Mouse (Mus musculus) CH12.LX (cell line): ENCODE data around the gene Cpt1a. TPM values are rescaled to one million over a fixed set of nuclear protein-coding genes. Genes with fewer than 3 reads are reported as not detected.

Experiments
- DNase-seq: peaks from one replicate; pipeline ENCODE4 v3.0.0-alpha.2; 2013; ENCODE audit errors: extremely low read depth
- H3K27ac ChIP-seq: 2 replicates; pipeline ENCODE4 v1.5.1; 2012; ENCODE audit warnings: low read depth, mild to moderate bottlenecking, control low read depth, moderate library complexity; ENCODE audit not compliant: insufficient read depth
- H3K27me3 ChIP-seq: replicated peaks from 2 replicates; pipeline ENCODE3; 2012; ENCODE audit warnings: inconsistent platforms
- H3K36me3 ChIP-seq, 2 experiments: replicated peaks in 1 of 2; 2 replicates each; pipeline versions ENCODE3 to v1.6.1; 2012; ENCODE audit warnings: inconsistent platforms in 1 of 2, low read length in 1 of 2, mild to moderate bottlenecking in 1 of 2, mixed read lengths in 1 of 2, moderate library complexity in 1 of 2; ENCODE audit not compliant: control insufficient read depth in 1 of 2, insufficient read depth in 1 of 2
- H3K4me1 ChIP-seq, 2 experiments: 2 replicates each; pipeline ENCODE4 v1.6.1; 2012; ENCODE audit warnings: inconsistent platforms in 1 of 2, moderate library complexity in 1 of 2; ENCODE audit not compliant: insufficient read depth in 2 of 2, control insufficient read depth in 1 of 2
- H3K4me2 ChIP-seq: 2 replicates; pipeline ENCODE4 v1.6.1; 2012; ENCODE audit warnings: low read depth, mild to moderate bottlenecking, control low read depth; ENCODE audit not compliant: poor library complexity, insufficient read depth, severe bottlenecking
- H3K4me3 ChIP-seq, 3 experiments: fragments of 150-350 bp in 1 of 3; sonication (generic) in 1 of 3; replicated peaks in 1 of 3; 2 replicates each; pipeline versions ENCODE3 to v1.5.1; 2011 to 2012; ENCODE audit warnings: low read depth in 2 of 3, low read length in 2 of 3, mild to moderate bottlenecking in 2 of 3, moderate library complexity in 2 of 3, control low read depth in 1 of 3, improper control_type of control experiment in 1 of 3, inconsistent platforms in 1 of 3, mixed read lengths in 1 of 3; ENCODE audit not compliant: poor library complexity in 1 of 3
- H3K79me2 ChIP-seq: replicated peaks from 2 replicates; pipeline ENCODE4 v1.6.1; 2012; ENCODE audit warnings: mild to moderate bottlenecking, moderate library complexity; ENCODE audit not compliant: control insufficient read depth, poor library complexity, insufficient read depth, severe bottlenecking; ENCODE audit errors: extremely low read depth
- H3K9ac ChIP-seq: 2 replicates; pipeline ENCODE4 v1.6.1; 2012; ENCODE audit warnings: low read depth, mild to moderate bottlenecking, control low read depth, moderate library complexity; ENCODE audit not compliant: insufficient read depth
- H3K9me3 ChIP-seq: replicated peaks from 2 replicates; pipeline ENCODE3; 2012; ENCODE audit warnings: low read length, inconsistent platforms, mixed read lengths
- BHLHE40 ChIP-seq: IDR thresholded peaks from 2 replicates; pipeline ENCODE4 v1.6.1; 2011; ENCODE audit warnings: mild to moderate bottlenecking, low read depth, low read length, improper control_type of control experiment
- CHD1 ChIP-seq: IDR thresholded peaks from 2 replicates; pipeline ENCODE4 v1.6.1; 2012; ENCODE audit warnings: low read depth, low read length, improper control_type of control experiment, inconsistent platforms
- ELF1 ChIP-seq: IDR thresholded peaks from 2 replicates; pipeline ENCODE4 v1.6.1; 2014; ENCODE audit warnings: low read depth, mild to moderate bottlenecking, inconsistent platforms, low read length, improper control_type of control experiment
- JUND ChIP-seq: conservative IDR thresholded peaks from 2 replicates; pipeline ENCODE4 v1.6.1; 2011; ENCODE audit warnings: low read depth, low read length, improper control_type of control experiment
- MAFK ChIP-seq: IDR thresholded peaks from 2 replicates; pipeline ENCODE4 v1.6.1; 2011; ENCODE audit warnings: low read length, improper control_type of control experiment; ENCODE audit not compliant: insufficient replicate concordance
- MAX ChIP-seq: IDR thresholded peaks from 2 replicates; pipeline ENCODE4 v1.6.1; 2011; ENCODE audit warnings: low read length, improper control_type of control experiment
- MYC ChIP-seq: IDR thresholded peaks from 2 replicates; pipeline ENCODE4 v1.6.1; 2011; ENCODE audit warnings: low read depth, mild to moderate bottlenecking, improper control_type of control experiment, low read length
- NELFE ChIP-seq: IDR thresholded peaks from 2 replicates; pipeline ENCODE4 v1.6.1; 2011; ENCODE audit warnings: low read depth, low read length, improper control_type of control experiment
- PAX5 ChIP-seq: IDR thresholded peaks from 2 replicates; pipeline ENCODE4 v1.6.1; 2012; ENCODE audit warnings: low read length, inconsistent platforms, mixed read lengths
- POLR2AphosphoS2 ChIP-seq: IDR thresholded peaks from 2 replicates; pipeline ENCODE4 v1.6.1; 2011; ENCODE audit warnings: low read depth, low read length, improper control_type of control experiment
- RCOR1 ChIP-seq: conservative IDR thresholded peaks from 2 replicates; pipeline ENCODE4 v1.6.1; 2012; ENCODE audit warnings: low read depth, mild to moderate bottlenecking, inconsistent platforms, low read length, improper control_type of control experiment
- SIN3A ChIP-seq: IDR thresholded peaks from 2 replicates; pipeline ENCODE4 v1.6.1; 2012; ENCODE audit warnings: low read length, improper control_type of control experiment, inconsistent platforms
- USF1 ChIP-seq: IDR thresholded peaks from 2 replicates; pipeline ENCODE4 v1.6.1; 2014; ENCODE audit warnings: low read depth, mild to moderate bottlenecking, inconsistent platforms, low read length, improper control_type of control experiment
- USF2 ChIP-seq: conservative IDR thresholded peaks from 2 replicates; pipeline ENCODE4 v1.6.1; 2011; ENCODE audit warnings: low read depth, low read length, improper control_type of control experiment
- ZC3H11A ChIP-seq: IDR thresholded peaks from 2 replicates; pipeline ENCODE4 v1.6.1; 2012; ENCODE audit warnings: low read depth, mild to moderate bottlenecking, inconsistent platforms, low read length, improper control_type of control experiment
- dilution Hi-C: fragments of 300-500 bp; cut with MboI; formaldehyde crosslinking; loops from 2 replicates; pipeline ENCODE4 v1.14.3; 2020; ENCODE audit warnings: low sequenced_read_pairs; ENCODE audit not compliant: extremely low pct_unique_long_range_greater_than_20kb, extremely low pct_ligation_motif_present
- in situ Hi-C: fragments of 300-500 bp; cut with MboI; formaldehyde crosslinking; loops from 3 replicates; pipeline ENCODE4 v1.14.3; 2019; ENCODE audit warnings: low sequenced_read_pairs, low pct_ligation_motif_present, low pct_unique_long_range_greater_than_20kb, mixed read lengths
- polyA plus RNA-seq: library from polyadenylated mRNA; unstranded; fragments of >175 nt; gene quantifications from 2 replicates; pipeline ENCODE4 v1.2.1, GENCODE M21; 2012; ENCODE audit warnings: low read depth; ENCODE audit not compliant: insufficient read length
- total RNA-seq, 2 experiments: library from RNA; depleted of rRNA; stranded (reverse); fragments of 300-350 nt in 1 of 2; fragments of >200 nt in 1 of 2; gene quantifications; 2 replicates each; pipeline ENCODE4 v1.2.3; 2012 to 2014

The Cpt1a gene
- total and polyA plus RNA-seq, 3 experiments = 0.81 to 4.5 (median 2.6) TPM

- Histone ChIP-seq H3K79me2 (no peaks in the 10 kb centered on the region), H3K36me3 (no peaks in the 10 kb centered on the region), H3K4me2 (peak overlapping the region; percentile 55), H3K4me1 (peaks cover 2 to 29% of the 10 kb centered on the region in 2 experiments), H3K27me3 (peaks cover 18% of the 10 kb centered on the region), H3K9me3 (peaks cover 5% of the 10 kb centered on the region), H3K4me3 (peak overlapping the region; percentile 52 to 72 (median 59)), H3K9ac (0 out of 2 replicates have a peak overlapping the region, but pooled peaks have one; percentile 2), H3K27ac (no peak overlapping the region)
- TF ChIP-seq ELF1 (no peak), MYC (no peak), ZC3H11A (no peak), USF2 (peak; percentile 77), MAX (peak; percentile 70), BHLHE40 (peak; percentile 79), JUND (no peak), PAX5 (no peak), RCOR1 (no peak), USF1 (peak; percentile 89), CHD1 (no peak)
- dilution Hi-C loops = no loop called here
- in situ Hi-C loops = no loop called here
- DNase-seq = no peak
These were observed 1.7 kb downstream of the Cpt1a start for GRCm38 (mm10) chr19:3323753-3324270.

- Histone ChIP-seq H3K4me1 (peaks cover 2 to 29% of the 10 kb centered on the region in 2 experiments), H3K79me2 (no peaks in the 10 kb centered on the region), H3K9me3 (peaks cover 5% of the 10 kb centered on the region), H3K4me3 (peak overlapping the region; percentile 52 to 72 (median 59)), H3K4me2 (peak overlapping the region; percentile 55), H3K27me3 (peaks cover 14% of the 10 kb centered on the region), H3K9ac (peak overlapping the region; percentile 12; the same call in 1 of the 2 replicates), H3K27ac (peak overlapping the region; percentile 48; the same call in 1 of the 2 replicates), H3K36me3 (no peaks in the 10 kb centered on the region)
- TF ChIP-seq POLR2AphosphoS2 (no peak), CHD1 (no peak), NELFE (no peak), SIN3A (no peak), JUND (no peak), MAFK (no peak), PAX5 (no peak)
- dilution Hi-C loops = no loop called here
- in situ Hi-C loops = no loop called here
- DNase-seq = peak; percentile 19
These were observed 2.2 kb downstream of the Cpt1a start for GRCm38 (mm10) chr19:3324271-3324811.
